Mouse (Mus musculus) common myeloid progenitor, adult 5-6 weeks (primary cell): ENCODE data around the gene Cypt15. TPM values are rescaled to one million over a fixed set of nuclear protein-coding genes. Genes with fewer than 3 reads are reported as not detected.
"Not testable (repeated sequence)": the region's sequence is repeated elsewhere in the genome, so short reads cannot be mapped to it uniquely, and the experiment has no call there.

Experiments
- ATAC-seq: replicated peaks from 2 replicates; pipeline ENCODE4 v1.8.0; 2016; ENCODE audit warnings: low read depth, mild to moderate bottlenecking, moderate TSS enrichment, inconsistent platforms; ENCODE audit not compliant: poor library complexity, severe bottlenecking
- total RNA-seq: library from RNA; stranded (forward); fragments of 200-1000, 187-1606 nt; gene quantifications from 2 replicates; pipeline ENCODE4 v1.2.3, GENCODE M21; 2017

Cypt15 gene
- not detected in 2 replicates for total RNA-seq

DNA sequence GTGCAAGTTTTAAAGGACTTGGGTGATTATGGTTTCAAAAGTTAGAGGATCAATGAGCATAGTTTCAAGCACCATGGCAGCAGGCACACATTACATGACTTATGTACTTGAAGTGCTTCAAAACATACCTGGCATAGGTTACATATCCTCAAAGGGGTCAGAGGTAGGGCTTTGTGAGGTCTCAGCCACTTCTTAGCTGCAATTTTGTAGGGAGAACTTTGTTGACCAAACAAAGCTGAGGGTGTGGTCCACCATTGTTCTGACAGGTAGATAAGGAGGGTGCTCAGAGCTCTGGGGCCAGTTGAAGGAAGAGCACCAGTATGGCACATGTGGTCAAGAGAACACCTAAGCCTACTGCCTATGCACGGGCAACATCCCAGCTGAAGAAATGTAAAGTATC is at the start of gene Cypt15:
Gene Cypt15 (plus strand): TSS at position 301 of the 400 bp plus-strand sequence.
- not testable (repeated sequence) for ATAC-seq

- no peak for ATAC-seq
Observed at GRCm38 (mm10) chrX:39370932-39371331, 24.9 kb downstream of the Cypt15 start.

- ATAC-seq = no peak
Observed at GRCm38 (mm10) chrX:39378830-39379229, 32.8 kb downstream of the Cypt15 start.

- no peak for ATAC-seq
Observed at GRCm38 (mm10) chrX:39383806-39384205, 37.7 kb downstream of the Cypt15 start.
